Mouse (Mus musculus): ENCODE data around the gene Zfp428.

Gene Zfp428

GRCm38 (mm10) chr7:24546634-24547389 is 40.0 kb downstream of the Zfp428 start:
- peak; percentile 99 for DNase-seq (ENCODE audit: low read depth, low spot score)

GRCm38 (mm10) chr7:24547534-24548036 is 40.8 kb downstream of the Zfp428 start:
- no peak for DNase-seq (ENCODE audit: low read depth, low spot score)

DNA sequence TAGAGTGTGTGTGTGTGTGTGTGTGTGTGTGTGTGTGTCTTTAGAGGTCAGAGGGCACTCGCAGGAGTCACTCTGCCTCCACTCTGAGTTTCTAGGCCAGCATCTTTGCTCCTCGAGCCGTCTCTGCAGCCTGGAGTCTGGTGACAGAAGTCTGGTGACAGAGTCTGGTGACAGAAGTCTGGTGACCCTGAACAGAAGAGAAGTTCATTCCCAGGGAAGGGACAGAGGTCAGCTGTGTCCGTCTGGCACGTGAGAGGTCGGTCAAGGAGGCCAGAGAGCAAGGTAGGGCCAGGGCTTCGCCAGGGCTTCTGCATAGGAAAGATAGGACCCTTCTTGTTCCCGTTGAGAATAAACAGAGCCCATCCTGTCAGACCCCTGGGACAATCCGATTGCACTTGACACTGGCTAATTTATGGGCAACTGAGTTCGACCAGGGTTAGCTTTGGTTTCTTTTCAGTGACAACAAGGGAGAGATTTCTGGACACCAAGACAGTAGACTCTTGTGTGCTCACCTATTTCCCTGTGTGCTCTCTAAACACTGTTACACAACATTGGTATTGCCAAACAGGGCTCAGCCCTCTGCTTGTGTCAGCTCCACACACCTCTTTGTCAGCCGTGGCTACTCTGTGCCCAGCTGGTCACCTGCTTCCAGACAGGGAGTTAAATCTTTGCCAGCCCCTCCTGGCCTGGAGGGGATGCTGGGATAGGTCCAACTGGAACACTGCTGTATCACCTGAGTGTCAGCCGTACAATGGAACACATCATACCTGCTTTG is 45.4 kb downstream of the Zfp428 start:
- no peak for DNase-seq (ENCODE audit: low read depth, low spot score)

- no peak for DNase-seq (ENCODE audit: low read depth, low spot score)
Observed at GRCm38 (mm10) chr7:24555786-24556185, 49.0 kb downstream of the Zfp428 start.

DNA sequence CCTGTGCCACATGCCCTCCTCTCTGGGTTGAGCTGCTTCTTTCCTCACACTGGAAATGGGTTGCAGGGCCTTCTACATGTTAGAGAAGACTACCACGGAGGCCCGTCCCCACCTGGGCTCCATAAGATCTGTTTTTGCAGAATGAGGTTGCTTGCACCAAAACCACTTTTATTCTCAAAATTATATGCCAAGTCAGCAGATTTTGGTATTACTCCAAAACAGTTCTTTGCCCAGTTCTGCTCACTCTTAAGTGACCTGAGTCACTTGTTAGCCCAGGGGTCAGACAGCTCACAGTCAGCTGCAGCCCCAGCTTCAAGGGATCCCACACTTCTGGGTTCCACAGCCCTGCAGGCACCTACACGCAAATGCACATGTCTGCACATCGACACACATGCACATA is 54.6 kb downstream of the Zfp428 start:
- no peak for DNase-seq (ENCODE audit: low read depth, low spot score)

- no peak for DNase-seq (ENCODE audit: low read depth, low spot score)
Observed at GRCm38 (mm10) chr7:24563191-24563836, 56.5 kb downstream of the Zfp428 start.

DNA sequence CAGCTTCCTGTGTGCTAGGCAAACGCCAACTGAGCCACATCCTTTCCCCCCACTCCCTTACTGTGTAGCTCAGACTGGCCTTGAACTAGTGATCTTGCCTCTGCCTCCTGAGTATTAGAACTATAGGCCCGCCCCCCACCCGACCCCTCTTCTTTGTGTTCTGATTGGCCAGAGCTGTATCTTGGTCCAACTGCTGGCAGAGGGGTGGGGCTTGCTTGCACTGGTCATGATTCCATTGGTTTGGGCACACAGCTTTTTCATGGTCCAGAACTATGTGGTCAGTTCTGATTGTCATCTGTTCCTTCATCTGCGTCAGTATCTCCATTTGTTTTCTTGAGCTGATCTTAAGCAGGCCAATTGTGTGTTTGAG is 57.0 kb downstream of the Zfp428 start:
- DNase-seq (ENCODE audit: low read depth, low spot score): no peak

GRCm38 (mm10) chr7:24564607-24565265 is 57.9 kb downstream of the Zfp428 start:
- peak; percentile 39 for DNase-seq (ENCODE audit: low read depth, low spot score)

Measured in skeletal muscle tissue, adult 2 months (tissue).